Mouse (Mus musculus) heart, postnatal 25 days (tissue): ENCODE measurements around the gene Eif3b. TPM values are rescaled to one million over a fixed set of nuclear protein-coding genes. Genes with fewer than 3 reads are reported as not detected.

Experiments used
- DNase-seq: peaks from one replicate; pipeline ENCODE4 v3.0.0; 2022; ENCODE audit warnings: low spot score
- intact Hi-C: fragments of 180-260 bp; cut with DNase I; formaldehyde crosslinking; loops from one replicate; pipeline ENCODE4 v1.15.1; 2025
- total RNA-seq, 2 experiments: library from RNA; stranded (reverse); gene quantifications; 2 replicates each; pipeline ENCODE4 v1.2.3; 2021

The Eif3b gene
- total RNA-seq, result 10 to 100 TPM; 84.8 to 87.5 TPM

- intact Hi-C loops, result loop anchor here (5.0 kb wide), 1 partner anchor 119 kb away; no protein-coding TSS in a partner anchor
- DNase-seq, result peak; percentile 83
Measured at GRCm38 (mm10) chr5:140418489-140419441, at the start of gene Eif3b. Eif3b (plus strand) TSS chr5:140419328.

- intact Hi-C loops, result no loop called here
- DNase-seq, result no peak
Measured at GRCm38 (mm10) chr5:140369466-140369865, 49.7 kb upstream of the Eif3b start.

GRCm38 (mm10) chr5:140370446-140371254, 48.5 kb upstream of the Eif3b start:
- DNase-seq, result no peak
- intact Hi-C loops, result no loop called here

- DNase-seq, result no peak
- intact Hi-C loops, result no loop called here
Measured at GRCm38 (mm10) chr5:140371671-140372070, 47.5 kb upstream of the Eif3b start.

- DNase-seq, result no peak
- intact Hi-C loops, result no loop called here
Measured at GRCm38 (mm10) chr5:140373711-140374110, 45.4 kb upstream of the Eif3b start.

GRCm38 (mm10) chr5:140374226-140374625, 44.9 kb upstream of the Eif3b start:
- intact Hi-C loops, result no loop called here
- no peak for DNase-seq

- no peak for DNase-seq
- intact Hi-C loops, result no loop called here
Measured at GRCm38 (mm10) chr5:140375249-140375829, 43.8 kb upstream of the Eif3b start.

- intact Hi-C loops, result no loop called here
- DNase-seq, result no peak
Measured at GRCm38 (mm10) chr5:140378121-140378853, 40.8 kb upstream of the Eif3b start.

- no peak for DNase-seq
- intact Hi-C loops, result no loop called here
Measured at GRCm38 (mm10) chr5:140379299-140379698, 39.8 kb upstream of the Eif3b start.

- intact Hi-C loops, result no loop called here
- DNase-seq, result no peak
Measured at GRCm38 (mm10) chr5:140381156-140381555, 38.0 kb upstream of the Eif3b start.

GRCm38 (mm10) chr5:140382688-140383087, 36.4 kb upstream of the Eif3b start:
- intact Hi-C loops, result no loop called here
- no peak for DNase-seq

- intact Hi-C loops, result no loop called here
- DNase-seq, result no peak
Measured at GRCm38 (mm10) chr5:140383559-140383958, 35.6 kb upstream of the Eif3b start.

GRCm38 (mm10) chr5:140384462-140384861, 34.7 kb upstream of the Eif3b start:
- intact Hi-C loops, result no loop called here

GRCm38 (mm10) chr5:140387236-140387635, 31.9 kb upstream of the Eif3b start:
- intact Hi-C loops, result no loop called here
- no peak for DNase-seq

More at GRCm38 (mm10) chr5:140384462-140384861, 34.7 kb upstream of the Eif3b start:
- no peak for DNase-seq

- DNase-seq, result no peak
- intact Hi-C loops, result no loop called here
Measured at GRCm38 (mm10) chr5:140387816-140388510, 31.2 kb upstream of the Eif3b start.

- intact Hi-C loops, result no loop called here
- DNase-seq, result peak; percentile 93
Measured at GRCm38 (mm10) chr5:140388588-140389576, 30.2 kb upstream of the Eif3b start, which contains the start of gene Snx8. Snx8 (minus strand) TSS chr5:140389262.

GRCm38 (mm10) chr5:140389647-140390046, 29.5 kb upstream of the Eif3b start:
- intact Hi-C loops, result loop anchor here (5.0 to 10.0 kb wide), 2 partner anchors 52 to 555 kb away; no protein-coding TSS in a partner anchor

GRCm38 (mm10) chr5:140391435-140391834, 27.7 kb upstream of the Eif3b start:
- no peak for DNase-seq
- intact Hi-C loops, result loop anchor here (5.0 to 10.0 kb wide), 2 partner anchors 54 to 557 kb away; no protein-coding TSS in a partner anchor

More at GRCm38 (mm10) chr5:140389647-140390046, 29.5 kb upstream of the Eif3b start:
- DNase-seq, result no peak
